Mouse (Mus musculus) CH12.LX (cell line): ENCODE data around the gene 4933411K16Rik. TPM values are rescaled to one million over a fixed set of nuclear protein-coding genes. Genes with fewer than 3 reads are reported as not detected.

ENCODE experiments used
- DNase-seq: peaks from one replicate; pipeline ENCODE4 v3.0.0-alpha.2; 2013; ENCODE audit errors: extremely low read depth
- H3K27ac ChIP-seq: 2 replicates; pipeline ENCODE4 v1.5.1; 2012; ENCODE audit warnings: low read depth, mild to moderate bottlenecking, control low read depth, moderate library complexity; ENCODE audit not compliant: insufficient read depth
- H3K27me3 ChIP-seq: replicated peaks from 2 replicates; pipeline ENCODE3; 2012; ENCODE audit warnings: inconsistent platforms
- H3K36me3 ChIP-seq, 2 experiments: replicated peaks in 1 of 2; 2 replicates each; pipeline versions ENCODE3 to v1.6.1; 2012; ENCODE audit warnings: inconsistent platforms in 1 of 2, low read length in 1 of 2, mild to moderate bottlenecking in 1 of 2, mixed read lengths in 1 of 2, moderate library complexity in 1 of 2; ENCODE audit not compliant: control insufficient read depth in 1 of 2, insufficient read depth in 1 of 2
- H3K4me1 ChIP-seq, 2 experiments: 2 replicates each; pipeline ENCODE4 v1.6.1; 2012; ENCODE audit warnings: inconsistent platforms in 1 of 2, moderate library complexity in 1 of 2; ENCODE audit not compliant: insufficient read depth in 2 of 2, control insufficient read depth in 1 of 2
- H3K4me2 ChIP-seq: 2 replicates; pipeline ENCODE4 v1.6.1; 2012; ENCODE audit warnings: low read depth, mild to moderate bottlenecking, control low read depth; ENCODE audit not compliant: poor library complexity, insufficient read depth, severe bottlenecking
- H3K4me3 ChIP-seq, 3 experiments: fragments of 150-350 bp in 1 of 3; sonication (generic) in 1 of 3; replicated peaks in 1 of 3; 2 replicates each; pipeline versions ENCODE3 to v1.5.1; 2011 to 2012; ENCODE audit warnings: low read depth in 2 of 3, low read length in 2 of 3, mild to moderate bottlenecking in 2 of 3, moderate library complexity in 2 of 3, control low read depth in 1 of 3, improper control_type of control experiment in 1 of 3, inconsistent platforms in 1 of 3, mixed read lengths in 1 of 3; ENCODE audit not compliant: poor library complexity in 1 of 3
- H3K79me2 ChIP-seq: replicated peaks from 2 replicates; pipeline ENCODE4 v1.6.1; 2012; ENCODE audit warnings: mild to moderate bottlenecking, moderate library complexity; ENCODE audit not compliant: control insufficient read depth, poor library complexity, insufficient read depth, severe bottlenecking; ENCODE audit errors: extremely low read depth
- H3K9ac ChIP-seq: 2 replicates; pipeline ENCODE4 v1.6.1; 2012; ENCODE audit warnings: low read depth, mild to moderate bottlenecking, control low read depth, moderate library complexity; ENCODE audit not compliant: insufficient read depth
- H3K9me3 ChIP-seq: replicated peaks from 2 replicates; pipeline ENCODE3; 2012; ENCODE audit warnings: low read length, inconsistent platforms, mixed read lengths
- CHD1 ChIP-seq: IDR thresholded peaks from 2 replicates; pipeline ENCODE4 v1.6.1; 2012; ENCODE audit warnings: low read depth, low read length, improper control_type of control experiment, inconsistent platforms
- CTCF ChIP-seq, 2 experiments: IDR thresholded peaks in 1 of 2; conservative IDR thresholded peaks in 1 of 2; 2 replicates each; pipeline ENCODE4 v1.5.1; 2011 to 2012; ENCODE audit warnings: low read depth in 2 of 2, low read length in 2 of 2, improper control_type of control experiment in 1 of 2, inconsistent platforms in 1 of 2, mild to moderate bottlenecking in 1 of 2, moderate library complexity in 1 of 2
- E2F4 ChIP-seq: IDR thresholded peaks from 2 replicates; pipeline ENCODE4 v1.6.1; 2011; ENCODE audit warnings: low read depth, low read length, improper control_type of control experiment; ENCODE audit not compliant: insufficient replicate concordance
- ELF1 ChIP-seq: IDR thresholded peaks from 2 replicates; pipeline ENCODE4 v1.6.1; 2014; ENCODE audit warnings: low read depth, mild to moderate bottlenecking, inconsistent platforms, low read length, improper control_type of control experiment
- EP300 ChIP-seq: IDR thresholded peaks from 2 replicates; pipeline ENCODE4 v1.6.1; 2011; ENCODE audit warnings: low read length, improper control_type of control experiment
- JUND ChIP-seq: conservative IDR thresholded peaks from 2 replicates; pipeline ENCODE4 v1.6.1; 2011; ENCODE audit warnings: low read depth, low read length, improper control_type of control experiment
- KAT2A ChIP-seq: IDR thresholded peaks from 2 replicates; pipeline ENCODE4 v1.6.1; 2012; ENCODE audit warnings: low read length, improper control_type of control experiment, inconsistent platforms; ENCODE audit not compliant: insufficient replicate concordance
- MAFK ChIP-seq: IDR thresholded peaks from 2 replicates; pipeline ENCODE4 v1.6.1; 2011; ENCODE audit warnings: low read length, improper control_type of control experiment; ENCODE audit not compliant: insufficient replicate concordance
- MEF2A ChIP-seq: IDR thresholded peaks from 2 replicates; pipeline ENCODE4 v1.6.1; 2014; ENCODE audit warnings: low read depth, mild to moderate bottlenecking, inconsistent platforms, low read length, improper control_type of control experiment, borderline replicate concordance
- MYC ChIP-seq: IDR thresholded peaks from 2 replicates; pipeline ENCODE4 v1.6.1; 2011; ENCODE audit warnings: low read depth, mild to moderate bottlenecking, improper control_type of control experiment, low read length
- NELFE ChIP-seq: IDR thresholded peaks from 2 replicates; pipeline ENCODE4 v1.6.1; 2011; ENCODE audit warnings: low read depth, low read length, improper control_type of control experiment
- NRF1 ChIP-seq: IDR thresholded peaks from 2 replicates; pipeline ENCODE4 v1.6.1; 2014; ENCODE audit warnings: low read depth, mild to moderate bottlenecking, inconsistent platforms, low read length, improper control_type of control experiment, moderate library complexity
- PAX5 ChIP-seq: IDR thresholded peaks from 2 replicates; pipeline ENCODE4 v1.6.1; 2012; ENCODE audit warnings: low read length, inconsistent platforms, mixed read lengths
- POLR2AphosphoS2 ChIP-seq: IDR thresholded peaks from 2 replicates; pipeline ENCODE4 v1.6.1; 2011; ENCODE audit warnings: low read depth, low read length, improper control_type of control experiment
- RCOR1 ChIP-seq: conservative IDR thresholded peaks from 2 replicates; pipeline ENCODE4 v1.6.1; 2012; ENCODE audit warnings: low read depth, mild to moderate bottlenecking, inconsistent platforms, low read length, improper control_type of control experiment
- SMC3 ChIP-seq: IDR thresholded peaks from 2 replicates; pipeline ENCODE4 v1.6.1; 2011; ENCODE audit warnings: low read depth, low read length, improper control_type of control experiment
- TBP ChIP-seq: conservative IDR thresholded peaks from 2 replicates; pipeline ENCODE4 v1.6.1; 2011; ENCODE audit warnings: low read depth, low read length, improper control_type of control experiment
- TCF12 ChIP-seq: IDR thresholded peaks from 2 replicates; pipeline ENCODE4 v1.6.1; 2014; ENCODE audit warnings: low read depth, mild to moderate bottlenecking, inconsistent platforms, low read length, improper control_type of control experiment
- UBTF ChIP-seq: IDR thresholded peaks from 2 replicates; pipeline ENCODE4 v1.6.1; 2012; ENCODE audit warnings: low read depth, mild to moderate bottlenecking, inconsistent platforms, low read length, improper control_type of control experiment, moderate library complexity
- USF2 ChIP-seq: conservative IDR thresholded peaks from 2 replicates; pipeline ENCODE4 v1.6.1; 2011; ENCODE audit warnings: low read depth, low read length, improper control_type of control experiment
- ZKSCAN1 ChIP-seq: IDR thresholded peaks from 2 replicates; pipeline ENCODE4 v1.6.1; 2012; ENCODE audit warnings: low read depth, inconsistent platforms, low read length, improper control_type of control experiment, borderline replicate concordance
- ZMIZ1 ChIP-seq: IDR thresholded peaks from 2 replicates; pipeline ENCODE4 v1.6.1; 2012; ENCODE audit warnings: low read depth, mild to moderate bottlenecking, inconsistent platforms, low read length, improper control_type of control experiment
- dilution Hi-C: fragments of 300-500 bp; cut with MboI; formaldehyde crosslinking; loops from 2 replicates; pipeline ENCODE4 v1.14.3; 2020; ENCODE audit warnings: low sequenced_read_pairs; ENCODE audit not compliant: extremely low pct_unique_long_range_greater_than_20kb, extremely low pct_ligation_motif_present
- in situ Hi-C: fragments of 300-500 bp; cut with MboI; formaldehyde crosslinking; loops from 3 replicates; pipeline ENCODE4 v1.14.3; 2019; ENCODE audit warnings: low sequenced_read_pairs, low pct_ligation_motif_present, low pct_unique_long_range_greater_than_20kb, mixed read lengths
- polyA plus RNA-seq: library from polyadenylated mRNA; unstranded; fragments of >175 nt; gene quantifications from 2 replicates; pipeline ENCODE4 v1.2.1, GENCODE M21; 2012; ENCODE audit warnings: low read depth; ENCODE audit not compliant: insufficient read length
- total RNA-seq, 2 experiments: library from RNA; depleted of rRNA; stranded (reverse); fragments of 300-350 nt in 1 of 2; fragments of >200 nt in 1 of 2; gene quantifications; 2 replicates each; pipeline ENCODE4 v1.2.3; 2012 to 2014

4933411K16Rik gene
- total and polyA plus RNA-seq, 3 experiments, result not detected

- in situ Hi-C loops, result no loop called here
- dilution Hi-C loops, result no loop called here
- no peak overlapping the region for H3K27ac ChIP-seq
These were observed 17.8 kb upstream of the 4933411K16Rik start for GRCm38 (mm10) chr19:42034146-42034775.

GRCm38 (mm10) chr19:42034881-42035455 is 17.1 kb upstream of the 4933411K16Rik start:
- Histone ChIP-seq H3K4me1 (peaks cover 0 to 3% of the 10 kb centered on the region in 2 experiments; a peak in 2 of 4 replicates), H3K79me2 (no peaks in the 10 kb centered on the region), H3K4me3 (no peak overlapping the region), H3K4me2 (no peak overlapping the region), H3K9ac (no peak overlapping the region), H3K27ac (no peak overlapping the region), H3K9me3 (no peaks in the 10 kb centered on the region), H3K36me3 (peaks cover 0 to 30% of the 10 kb centered on the region in 2 experiments), H3K27me3 (peaks cover 21% of the 10 kb centered on the region)
- TF ChIP-seq NELFE (no peak), CHD1 (no peak), PAX5 (no peak), SMC3 (no peak), KAT2A (no peak)
- dilution Hi-C loops, result no loop called here
- DNase-seq, result no peak
- in situ Hi-C loops, result no loop called here

More at GRCm38 (mm10) chr19:42034146-42034775, 17.8 kb upstream of the 4933411K16Rik start:
- no peak for DNase-seq
- peaks cover 0 to 30% of the 10 kb centered on the region in 2 experiments for H3K36me3 ChIP-seq
- no peak overlapping the region for H3K4me3 ChIP-seq
- H3K9ac ChIP-seq, result no peak overlapping the region
- no peak overlapping the region for H3K4me2 ChIP-seq
- no peaks in the 10 kb centered on the region for H3K79me2 ChIP-seq
- peaks cover 0 to 3% of the 10 kb centered on the region in 2 experiments; a peak in 2 of 4 replicates for H3K4me1 ChIP-seq
- TF ChIP-seq JUND (no peak), ELF1 (no peak), USF2 (no peak), ZKSCAN1 (no peak), MAFK (no peak), TCF12 (no peak), EP300 (no peak), POLR2AphosphoS2 (no peak), RCOR1 (no peak), CHD1 (no peak), CTCF (conservative IDR thresholded peaks at IDR 0.05 in 1 of 2, IDR thresholded peaks at IDR 0.05 in 1 of 2; ENCODE audit: low read depth in 2 of 2, low read length in 2 of 2) (no peak), SMC3 (no peak), MYC (no peak), ZMIZ1 (no peak), NRF1 (no peak), UBTF (no peak), KAT2A (no peak), TBP (no peak), MEF2A (no peak), E2F4 (no peak)
- no peaks in the 10 kb centered on the region for H3K9me3 ChIP-seq
- peaks cover 18% of the 10 kb centered on the region for H3K27me3 ChIP-seq
